Comparison of ENCODE assay signal across 27 mouse cellular contexts in the genomic region with DNA sequence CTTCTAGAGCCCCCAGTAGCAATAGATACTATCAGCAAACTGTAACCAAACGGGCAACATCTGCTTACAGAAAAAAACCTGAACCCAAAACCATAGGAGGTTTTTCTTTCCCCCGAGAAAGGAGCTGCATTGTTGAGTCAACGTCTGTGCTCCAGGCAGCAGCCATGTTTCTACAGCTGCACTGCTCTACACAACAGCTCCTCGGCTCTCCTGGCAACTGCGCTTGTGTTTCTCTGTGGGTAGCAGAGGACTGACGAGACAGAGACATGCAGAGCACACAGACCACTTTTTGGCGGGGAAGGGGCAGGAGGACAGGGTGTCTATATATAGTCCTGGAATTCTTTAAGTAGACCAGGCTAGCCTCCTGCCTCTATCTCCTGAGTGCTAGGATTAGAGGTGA.
DNase-seq lines count a peak whose midpoint lies in the region; ATAC-seq and TF ChIP-seq lines count a peak whose summit lies in the region.
"Had no signal": no experiment of that assay in that cellular context is flagged by ENCODE, and none has a peak within 500 bp of the region (broad histone marks: within the 10 kb centered on the region; RNA-seq: fewer than 3 reads in every experiment).

No protein-coding gene starts in this region.

- WGBS in heart, adult 2 months, result 62% methylated on average over 7 of the region's 7 CpGs
- WGBS in midbrain, embryonic 16.5 days, result 73% methylated on average over 7 of the region's 7 CpGs

- DNase-seq in heart, adult 11 months, result peak; percentile 76
- no peak for DNase-seq in heart, adult 2 months
- peak; percentile 45 for DNase-seq in T-cell, adult 2 months (ENCODE audit: low spot score)
- peak; percentile 56 to 76 for DNase-seq in thymus, postnatal 36 days
- DNase-seq in layer of hippocampus, adult 8-10 months (ENCODE audit: low spot score in 2 of 2), result no peak
- DNase-seq in adrenal gland, postnatal 10 days, result no peak
- DNase-seq: B cell, adult 2 months; cerebellum, adult 9-10 months; gastrocnemius, postnatal 14 days; kidney, adult 8-10 months; kidney, postnatal 14 days; liver, postnatal 0 days; lung, postnatal 10 days; midbrain, embryonic 14.5 days; right cerebral cortex, postnatal 14 days; spleen, adult 18-20 months had no signal

- no peak overlapping the region for H3K27ac ChIP-seq in heart, adult 2 months
- no peak overlapping the region for H3K27ac ChIP-seq in midbrain, embryonic 16.5 days (ENCODE audit: low read length)
- H3K27ac ChIP-seq: forebrain, embryonic 13.5 days; layer of hippocampus, adult 2 months; left cerebral cortex, adult 2 months; limb, embryonic 10.5 days; neural tube, embryonic 15.5 days; stomach, embryonic 15.5 days had no signal

- no peaks in the 10 kb centered on the region for H3K4me1 ChIP-seq in heart, adult 2 months (ENCODE audit: control insufficient read depth, insufficient read depth, low read length)
- no peaks in the 10 kb centered on the region for H3K4me1 ChIP-seq in midbrain, embryonic 16.5 days (ENCODE audit: control insufficient read depth, insufficient read depth, low read length)
- H3K4me1 ChIP-seq: forebrain, embryonic 13.5 days; limb, embryonic 10.5 days; neural tube, embryonic 15.5 days; stomach, embryonic 15.5 days had no signal

- H3K9ac ChIP-seq in heart, adult 2 months (ENCODE audit: low read depth, low read length), result no peak overlapping the region
- no peak overlapping the region for H3K9ac ChIP-seq in midbrain, embryonic 16.5 days (ENCODE audit: low read depth, low read length)
- H3K9ac ChIP-seq: forebrain, embryonic 13.5 days; liver, postnatal 0 days; neural tube, embryonic 15.5 days; stomach, embryonic 15.5 days had no signal

- intact Hi-C loops in heart, adult 2 months (cut with DNase I), result no loop called here

- no peaks in the 10 kb centered on the region for H3K27me3 ChIP-seq in heart, adult 2 months (ENCODE audit: control insufficient read depth, insufficient read depth, low read length)
- no peaks in the 10 kb centered on the region for H3K27me3 ChIP-seq in midbrain, embryonic 16.5 days (ENCODE audit: control insufficient read depth, insufficient read depth, low read depth, low read length)
- H3K27me3 ChIP-seq: forebrain, embryonic 13.5 days; megakaryocyte, embryonic 14.5 days; neural tube, embryonic 15.5 days; stomach, embryonic 15.5 days had no signal

- H3K79me2 ChIP-seq in heart, adult 2 months (replicated peaks; ENCODE audit: control insufficient read depth, insufficient read depth, low read length), result no peaks in the 10 kb centered on the region

- no peak overlapping the region for H3K4me2 ChIP-seq in midbrain, embryonic 16.5 days (ENCODE audit: low read length)
- H3K4me2 ChIP-seq: forebrain, embryonic 13.5 days; neural tube, embryonic 15.5 days; stomach, embryonic 15.5 days had no signal

- no peaks in the 10 kb centered on the region for H3K36me3 ChIP-seq in heart, adult 2 months (ENCODE audit: control insufficient read depth, insufficient read depth, low read length)
- no peaks in the 10 kb centered on the region for H3K36me3 ChIP-seq in midbrain, embryonic 16.5 days (ENCODE audit: control insufficient read depth, insufficient read depth, low read length)
- H3K36me3 ChIP-seq: limb, embryonic 10.5 days; neural tube, embryonic 15.5 days; stomach, embryonic 15.5 days had no signal

- H3K4me3 ChIP-seq in heart, adult 2 months, result no peak overlapping the region
- H3K4me3 ChIP-seq in midbrain, embryonic 16.5 days (ENCODE audit: low read depth, low read length), result no peak overlapping the region
- H3K4me3 ChIP-seq: forebrain, embryonic 13.5 days; layer of hippocampus, adult 2 months; left cerebral cortex, adult 2 months; limb, embryonic 10.5 days; megakaryocyte, embryonic 14.5 days; myocyte; neural tube, embryonic 15.5 days; stomach, embryonic 15.5 days had no signal

- 0 out of 2 replicates have a peak, but pooled peaks have one; percentile 14 for ATAC-seq in megakaryocyte, adult 5-6 weeks (ENCODE audit: poor library complexity, severe bottlenecking)
- ATAC-seq in midbrain, embryonic 16.5 days, result no peak
- ATAC-seq: forebrain, embryonic 13.5 days; inflammation-experienced regulatory T-cells, adult 6 months; liver, postnatal 0 days had no signal

- no peak for TF ChIP-seq CTCF in heart, adult 2 months (IDR thresholded peaks at IDR 0.05)

- H3K9me3 ChIP-seq in midbrain, embryonic 16.5 days (replicated peaks; ENCODE audit: control insufficient read depth, low read length, poor library complexity, severe bottlenecking), result no peaks in the 10 kb centered on the region
- H3K9me3 ChIP-seq: forebrain, embryonic 13.5 days; limb, embryonic 10.5 days; megakaryocyte, embryonic 14.5 days; neural tube, embryonic 15.5 days; stomach, embryonic 15.5 days had no signal

- no peak for TF ChIP-seq EP300 in heart, adult 2 months (IDR thresholded peaks at IDR 0.05; ENCODE audit: insufficient read depth, low read depth, low read length)

- TF ChIP-seq POLR2A in heart, adult 2 months (IDR thresholded peaks at IDR 0.05; ENCODE audit: insufficient read depth, low read depth, low read length), result no peak

Comparison
In these comparisons a context has a peak if more than half of its experiments do, and no peak if none do; other contexts are left out.
1. DNase-seq: peak in heart, adult 11 months (single experiment), T-cell, adult 2 months (single experiment) and thymus, postnatal 36 days (2 of 2); none in heart, adult 2 months (0 of 2), layer of hippocampus, adult 8-10 months (0 of 2) and adrenal gland, postnatal 10 days (single experiment).